Mouse (Mus musculus) gastrocnemius, postnatal 10 days (tissue): ENCODE results near the gene Ergic1. TPM values are rescaled to one million over a fixed set of nuclear protein-coding genes. Genes with fewer than 3 reads are reported as not detected.

ENCODE experiments used
- DNase-seq: peaks from one replicate; pipeline ENCODE4 v3.0.0; 2021; ENCODE audit warnings: mixed read lengths
- total RNA-seq, 2 experiments: library from RNA; stranded (reverse); gene quantifications; 2 replicates each; pipeline ENCODE4 v1.2.3; 2021

Ergic1 gene
- total RNA-seq, 2 experiments from 2014 or later = 115 to 117 TPM

GRCm38 (mm10) chr17:26537722-26538471 is 23.4 kb upstream of the Ergic1 start:
- DNase-seq = no peak

DNA sequence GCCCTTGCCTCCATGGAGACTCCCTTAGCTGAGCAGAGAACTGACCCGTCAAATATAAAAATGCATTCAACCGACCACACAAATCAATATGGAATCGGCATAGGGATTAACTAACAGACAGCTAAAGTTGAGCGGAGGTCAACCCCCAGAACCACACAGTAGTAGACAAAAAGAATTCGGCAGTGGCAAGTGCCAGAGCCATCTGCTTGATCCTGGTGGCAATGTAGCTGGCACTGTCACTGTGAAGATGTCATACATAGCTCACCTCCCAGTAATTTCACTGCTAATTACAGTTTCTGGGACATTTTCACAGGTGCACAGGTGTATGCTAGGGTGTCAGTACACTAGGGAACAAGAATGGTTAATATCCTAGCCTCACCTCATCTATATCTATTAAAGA is 21.2 kb upstream of the Ergic1 start:
- DNase-seq = no peak

GRCm38 (mm10) chr17:26544319-26544963 is 16.8 kb upstream of the Ergic1 start:
- no peak for DNase-seq

- DNase-seq = no peak
Measured at GRCm38 (mm10) chr17:26547771-26548170, 13.5 kb upstream of the Ergic1 start.

- DNase-seq = no peak
Measured at GRCm38 (mm10) chr17:26548566-26548965, 12.7 kb upstream of the Ergic1 start.

DNA sequence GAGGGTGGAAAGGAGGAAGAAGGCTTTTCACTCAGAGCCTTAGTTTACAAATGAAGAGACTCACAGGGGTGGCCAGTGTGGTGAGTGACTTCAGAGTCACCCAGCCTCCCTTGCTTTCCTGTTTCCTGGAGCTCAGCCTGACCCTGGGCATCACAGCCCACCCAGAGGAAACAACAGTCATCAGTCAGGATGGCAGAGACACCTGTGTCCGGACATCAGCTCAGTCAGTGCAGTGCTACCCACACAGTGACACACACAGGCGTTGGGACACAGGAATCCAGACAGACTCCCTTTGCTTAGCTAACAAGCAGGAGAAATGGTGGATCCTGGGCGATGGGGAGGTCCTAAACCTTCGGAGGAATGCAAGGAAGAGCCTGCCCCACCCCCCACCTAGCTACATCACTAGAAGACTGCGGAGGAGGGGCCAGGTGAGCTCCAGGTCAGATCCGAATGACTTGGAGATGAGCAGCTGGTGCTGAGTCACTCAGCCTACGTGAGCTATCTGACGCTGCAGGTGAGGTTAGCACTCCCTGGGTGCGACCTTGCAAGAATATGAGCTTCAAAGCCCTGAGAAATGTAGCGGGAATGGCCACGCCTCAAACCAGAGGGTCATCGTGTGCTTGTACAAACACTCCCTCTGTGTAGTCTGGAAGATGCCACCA is 12.0 kb upstream of the Ergic1 start:
- DNase-seq = no peak

DNA sequence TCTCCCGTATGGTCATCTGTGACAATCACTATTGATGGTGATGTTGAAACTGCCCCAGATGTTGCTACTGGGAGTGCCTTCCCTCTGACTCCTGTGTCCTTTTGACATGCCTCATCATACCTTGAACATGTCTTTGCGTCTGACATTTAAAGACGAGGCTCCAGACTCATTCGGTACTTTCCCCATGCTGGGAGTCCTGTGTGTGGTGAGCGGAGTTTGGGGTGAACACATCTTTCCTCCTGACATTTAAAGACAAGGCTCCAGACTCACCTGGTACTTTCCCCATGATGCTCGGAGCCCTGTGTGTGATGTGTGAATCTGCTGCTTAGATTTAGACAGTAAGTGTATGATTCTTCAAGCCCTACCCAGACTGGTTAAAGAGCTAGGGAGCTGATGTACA is 10.2 kb upstream of the Ergic1 start:
- no peak for DNase-seq

GRCm38 (mm10) chr17:26553033-26553432 is 8.3 kb upstream of the Ergic1 start:
- no peak for DNase-seq

- DNase-seq = no peak
Measured at GRCm38 (mm10) chr17:26560526-26561289, 581 bp upstream of the Ergic1 start.

- DNase-seq = no peak
Measured at GRCm38 (mm10) chr17:26561651-26562181, 427 bp downstream of the Ergic1 start, which contains the start of gene Dusp1. Dusp1 (minus strand) TSS chr17:26562128.

DNA sequence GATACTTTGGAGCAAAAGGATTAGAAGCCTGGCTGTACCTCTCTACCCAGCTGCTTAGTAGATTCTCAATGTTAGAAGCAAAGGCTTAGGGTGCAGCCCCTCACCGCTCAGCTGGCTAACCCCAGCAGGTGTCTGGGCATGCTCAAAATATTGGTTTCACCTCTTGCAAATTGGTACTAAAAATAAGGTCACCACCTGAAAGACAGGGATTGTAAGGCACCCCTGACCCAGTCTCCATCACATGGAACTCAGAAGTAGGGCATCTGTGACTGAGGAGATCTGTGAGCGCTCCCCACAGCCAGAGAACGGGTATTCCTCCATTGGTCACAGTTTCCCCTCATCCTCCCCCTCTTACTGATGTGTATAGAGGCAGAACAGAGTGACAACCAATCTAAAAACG is 1.0 kb downstream of the Ergic1 start:
- DNase-seq = no peak

DNA sequence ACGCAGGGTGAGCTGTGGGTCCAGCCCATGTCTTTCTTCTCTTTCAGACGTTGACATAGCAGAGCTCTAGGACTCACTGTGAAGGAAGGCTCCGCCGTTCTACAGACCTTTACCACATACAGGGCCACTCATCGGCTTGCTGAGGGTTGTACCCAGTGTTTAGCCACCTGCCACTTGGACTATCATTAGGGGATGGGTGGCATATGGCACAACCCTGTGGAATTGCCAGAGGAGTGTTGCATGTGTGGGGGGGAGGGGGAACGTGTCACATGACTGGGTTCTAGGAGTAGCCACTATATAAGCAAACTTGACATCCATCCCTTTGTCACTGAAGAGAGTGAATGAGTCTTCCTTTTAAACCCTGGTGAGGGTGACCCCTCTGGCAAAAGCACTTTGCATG is 2.2 kb downstream of the Ergic1 start:
- no peak for DNase-seq

GRCm38 (mm10) chr17:26564439-26564838 is 3.1 kb downstream of the Ergic1 start:
- DNase-seq = no peak

DNA sequence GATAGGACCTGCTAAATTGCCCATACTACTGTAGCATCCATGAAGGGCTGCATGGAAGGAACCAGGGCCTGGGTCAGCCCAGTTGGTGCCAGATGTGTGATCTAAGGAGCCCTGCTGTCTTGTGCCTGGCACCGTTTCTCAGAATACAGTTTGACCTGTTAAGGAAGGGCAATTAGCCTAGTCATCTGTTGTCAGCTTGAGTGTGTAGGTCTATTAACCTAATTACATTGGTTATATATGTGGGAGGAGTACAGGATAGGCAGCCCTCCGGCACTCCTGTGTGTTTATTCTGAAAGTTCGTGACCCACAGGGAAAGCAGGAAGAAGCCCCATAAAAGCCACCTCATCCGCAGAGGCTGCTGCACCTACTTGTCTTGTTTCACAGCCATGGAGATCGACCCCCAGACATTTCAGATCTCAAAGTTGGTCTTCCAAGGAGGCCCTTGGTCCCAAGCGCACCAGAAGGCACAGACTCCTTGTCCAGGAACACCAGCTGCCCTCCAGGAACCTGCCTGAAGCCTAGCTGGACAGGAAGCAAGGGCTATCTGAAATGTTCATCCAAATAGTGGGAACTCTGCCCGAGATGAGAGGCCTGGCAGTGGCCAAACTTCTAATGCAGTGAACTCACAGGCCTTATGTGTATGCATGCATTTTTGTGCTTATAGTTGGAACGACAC is 6.0 kb downstream of the Ergic1 start:
- DNase-seq = no peak

DNA sequence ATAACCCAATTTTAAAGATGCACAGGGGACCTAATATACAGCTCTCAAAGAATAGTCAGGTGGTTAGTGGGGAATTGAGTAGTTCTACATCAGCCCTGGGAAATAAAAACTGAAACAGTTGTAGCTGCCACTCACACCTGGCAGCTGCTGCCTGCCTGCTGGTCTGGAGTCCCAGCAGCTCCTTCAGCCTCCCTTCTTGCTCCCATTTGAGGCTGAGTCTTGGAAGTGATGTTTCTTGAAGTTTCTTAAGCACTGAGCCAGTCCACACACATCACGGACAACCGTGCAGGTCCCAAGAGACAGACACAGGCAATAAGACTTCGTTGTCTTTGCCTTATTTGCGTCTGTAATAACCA is 6.5 kb downstream of the Ergic1 start:
- DNase-seq = no peak

- DNase-seq = no peak
Measured at GRCm38 (mm10) chr17:26569594-26570350, 8.5 kb downstream of the Ergic1 start.

DNA sequence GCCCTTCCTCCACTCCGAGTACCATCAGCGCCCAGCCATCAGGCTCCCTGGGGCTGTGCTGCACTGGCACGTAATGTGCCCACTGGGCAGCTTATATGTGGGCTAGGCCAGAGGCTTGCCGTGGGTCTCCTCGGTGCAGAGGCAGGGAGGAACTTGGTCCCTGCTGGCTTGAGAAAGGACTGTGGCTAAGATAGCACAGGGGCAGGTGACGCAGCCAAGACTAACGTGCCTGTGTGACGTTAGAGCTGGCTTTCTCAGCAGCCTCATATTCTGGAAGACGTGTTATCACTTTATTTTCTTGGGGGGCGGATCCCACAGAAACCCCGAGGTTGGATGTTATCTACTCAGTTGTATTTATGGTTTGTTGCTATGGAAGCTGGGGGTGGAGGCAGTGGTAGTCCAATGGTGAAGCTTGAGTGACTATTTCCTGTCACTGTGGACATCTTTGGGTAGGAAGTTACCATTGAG is 9.4 kb downstream of the Ergic1 start:
- DNase-seq = no peak

DNA sequence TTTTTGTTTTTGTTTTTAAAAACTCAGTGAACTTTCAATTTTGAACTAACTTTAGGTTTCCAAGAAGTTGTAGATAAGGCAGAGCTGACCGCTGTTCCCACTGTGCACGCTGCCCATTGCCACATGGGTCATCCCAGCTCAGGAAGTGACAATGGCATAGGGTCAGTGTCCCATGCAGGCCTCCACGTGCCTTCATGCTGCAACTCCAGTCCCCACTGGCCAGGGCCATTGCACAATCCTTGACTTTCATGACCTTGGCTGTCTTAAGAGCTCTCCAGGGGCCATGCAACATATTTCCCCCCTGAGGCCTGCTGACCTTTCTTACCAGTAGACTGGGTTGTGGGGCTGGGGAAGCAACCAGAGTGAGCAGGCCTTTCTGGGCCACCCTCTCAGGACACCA is 10.1 kb downstream of the Ergic1 start:
- DNase-seq = no peak

- no peak for DNase-seq
Measured at GRCm38 (mm10) chr17:26572265-26572664, 11.0 kb downstream of the Ergic1 start.

GRCm38 (mm10) chr17:26574118-26574517 is 12.8 kb downstream of the Ergic1 start:
- no peak for DNase-seq

GRCm38 (mm10) chr17:26574701-26575100 is 13.4 kb downstream of the Ergic1 start:
- no peak for DNase-seq
